Mouse (Mus musculus): ENCODE measurements around the gene Stac2.
A peak's percentile ranks its signal among the peaks of the same experiment; 100 is the strongest.

The Stac2 gene

GRCm38 (mm10) chr11:98052989-98053834 is at the start of gene Stac2:
TSS of gene Stac2 (minus strand) at chr11:98053462.
- DNase-seq (ENCODE audit: low spot score in 2 of 2) = peak in 1 of 2 experiments; percentile 72

- no peak for DNase-seq (ENCODE audit: low spot score in 2 of 2)
Measured at GRCm38 (mm10) chr11:98101332-98101731, 48.1 kb upstream of the Stac2 start.

GRCm38 (mm10) chr11:98090583-98090982 is 37.3 kb upstream of the Stac2 start:
- DNase-seq (ENCODE audit: low spot score in 2 of 2) = no peak

- DNase-seq (ENCODE audit: low spot score in 2 of 2) = no peak
Measured at GRCm38 (mm10) chr11:98088224-98088623, 35.0 kb upstream of the Stac2 start.

GRCm38 (mm10) chr11:98086574-98086973 is 33.3 kb upstream of the Stac2 start:
- no peak for DNase-seq (ENCODE audit: low spot score in 2 of 2)

GRCm38 (mm10) chr11:98086141-98086540 is 32.9 kb upstream of the Stac2 start:
- no peak for DNase-seq (ENCODE audit: low spot score in 2 of 2)

- no peak for DNase-seq (ENCODE audit: low spot score in 2 of 2)
Measured at GRCm38 (mm10) chr11:98082745-98083144, 29.5 kb upstream of the Stac2 start.

- no peak for DNase-seq (ENCODE audit: low spot score in 2 of 2)
Measured at GRCm38 (mm10) chr11:98080450-98080849, 27.2 kb upstream of the Stac2 start.

GRCm38 (mm10) chr11:98077086-98077485 is 23.8 kb upstream of the Stac2 start:
- DNase-seq (ENCODE audit: low spot score in 2 of 2) = no peak

GRCm38 (mm10) chr11:98075195-98075808 is 22.0 kb upstream of the Stac2 start:
- DNase-seq (ENCODE audit: low spot score in 2 of 2) = peak; percentile 81 to 85

- DNase-seq (ENCODE audit: low spot score in 2 of 2) = no peak
Measured at GRCm38 (mm10) chr11:98073442-98073841, 20.2 kb upstream of the Stac2 start.

GRCm38 (mm10) chr11:98067255-98067654 is 14.0 kb upstream of the Stac2 start:
- no peak for DNase-seq (ENCODE audit: low spot score in 2 of 2)

GRCm38 (mm10) chr11:98066201-98066600 is 12.9 kb upstream of the Stac2 start:
- no peak for DNase-seq (ENCODE audit: low spot score in 2 of 2)

- DNase-seq (ENCODE audit: low spot score in 2 of 2) = no peak
Measured at GRCm38 (mm10) chr11:98061904-98062562, 8.8 kb upstream of the Stac2 start.

GRCm38 (mm10) chr11:98061441-98061840 is 8.2 kb upstream of the Stac2 start:
- no peak for DNase-seq (ENCODE audit: low spot score in 2 of 2)

- no peak for DNase-seq (ENCODE audit: low spot score in 2 of 2)
Measured at GRCm38 (mm10) chr11:98060104-98060692, 6.9 kb upstream of the Stac2 start.

- no peak for DNase-seq (ENCODE audit: low spot score in 2 of 2)
Measured at GRCm38 (mm10) chr11:98059662-98060061, 6.4 kb upstream of the Stac2 start.

- DNase-seq (ENCODE audit: low spot score in 2 of 2) = no peak
Measured at GRCm38 (mm10) chr11:98057998-98058397, 4.7 kb upstream of the Stac2 start.

- no peak for DNase-seq (ENCODE audit: low spot score in 2 of 2)
Measured at GRCm38 (mm10) chr11:98057466-98057865, 4.2 kb upstream of the Stac2 start.

- no peak for DNase-seq (ENCODE audit: low spot score in 2 of 2)
Measured at GRCm38 (mm10) chr11:98052129-98052988, 903 bp downstream of the Stac2 start.

GRCm38 (mm10) chr11:98051611-98052128 is 1.6 kb downstream of the Stac2 start:
- DNase-seq (ENCODE audit: low spot score in 2 of 2) = no peak
